Mouse (Mus musculus) neural tube, embryonic 14.5 days (tissue): Measurements from ENCODE around the gene Xrcc3. TPM values are rescaled to one million over a fixed set of nuclear protein-coding genes. Genes with fewer than 3 reads are reported as not detected.
A peak's percentile ranks its signal among the peaks of the same experiment; 100 is the strongest.

Experiments used
- ATAC-seq: fragments of 200-750 bp; cut with Nextera tagmentation; 2 replicates; pipeline ENCODE4 v1.8.0; 2017; ENCODE audit warnings: low read depth, mild to moderate bottlenecking, moderate TSS enrichment, moderate library complexity
- H3K27ac ChIP-seq: fragments of 300-500 bp; sonication (generic); 2 replicates; pipeline ENCODE4 v1.5.1; 2014; ENCODE audit warnings: low read depth, mild to moderate bottlenecking, control low read depth, low read length, moderate library complexity, mixed read lengths
- H3K27me3 ChIP-seq: fragments of 300-500 bp; sonication (generic); 2 replicates; pipeline ENCODE4 v1.6.1; 2014; ENCODE audit warnings: low read length; ENCODE audit not compliant: control insufficient read depth, insufficient read depth
- H3K36me3 ChIP-seq: fragments of 300-500 bp; sonication (generic); 2 replicates; pipeline ENCODE4 v1.6.1; 2014; ENCODE audit warnings: low read length, mixed read lengths; ENCODE audit not compliant: control insufficient read depth, insufficient read depth
- H3K4me1 ChIP-seq: fragments of 300-500 bp; sonication (generic); 2 replicates; pipeline ENCODE4 v1.6.1; 2014; ENCODE audit warnings: low read length; ENCODE audit not compliant: control insufficient read depth, insufficient read depth
- H3K4me2 ChIP-seq: fragments of 300-500 bp; sonication (generic); 2 replicates; pipeline ENCODE4 v1.6.1; 2014; ENCODE audit warnings: mild to moderate bottlenecking, low read depth, low read length, control low read depth
- H3K4me3 ChIP-seq: fragments of 300-500 bp; sonication (generic); 2 replicates; pipeline ENCODE4 v1.5.1; 2014; ENCODE audit warnings: low read depth, low read length, control low read depth, mixed read lengths
- H3K9ac ChIP-seq: fragments of 300-500 bp; sonication (generic); replicated peaks from 2 replicates; pipeline ENCODE4 v1.6.1; 2014; ENCODE audit warnings: low read depth, mild to moderate bottlenecking, control low read depth, low read length, mixed read lengths
- H3K9me3 ChIP-seq: fragments of 300-500 bp; sonication (generic); 2 replicates; pipeline ENCODE4 v1.6.1; 2016; ENCODE audit warnings: low read length; ENCODE audit not compliant: control insufficient read depth
- WGBS: fragments of 180-500 bp; shearing (Covaris S2); extraction: QIAGEN DNeasy Blood & Tissue Kit; methylation state at CpG from one replicate; pipeline ENCODE4 v1.1.7; 2014; 5-methylcytosine and 5-hydroxymethylcytosine counted together
- polyA plus RNA-seq: library from polyadenylated mRNA; unstranded; fragments of >200 nt; fragmentation: Nextera tagmentation; extraction: Ambion mirVana; gene quantifications from 2 replicates; pipeline ENCODE4 v1.2.1, GENCODE M21; 2014

The Xrcc3 gene
- polyA plus RNA-seq, 1 experiment from 2014 or later, result 2.9 TPM

- Histone ChIP-seq H3K4me1 (peaks cover 13% of the 10 kb centered on the region; the same call in 1 of the 2 replicates), H3K4me3 (no peak overlapping the region), H3K27ac (no peak overlapping the region), H3K9me3 (no peaks in the 10 kb centered on the region), H3K27me3 (no peaks in the 10 kb centered on the region), H3K4me2 (no peak overlapping the region), H3K36me3 (0 out of 2 replicates have a peak, but pooled peaks cover 3% of the 10 kb centered on the region), H3K9ac (no peak overlapping the region)
- WGBS, result 92% methylated on average over 13 of the region's 13 CpGs
- no peak for ATAC-seq
These were observed 1.6 kb downstream of the Xrcc3 start for GRCm38 (mm10) chr12:111812075-111812474.

- no peak for ATAC-seq
- no peaks in the 10 kb centered on the region for H3K9me3 ChIP-seq
- H3K4me1 ChIP-seq, result peaks cover 6% of the 10 kb centered on the region; the same call in 1 of the 2 replicates
- WGBS, result 3% methylated on average over 9 of the region's 9 CpGs
- H3K27ac ChIP-seq, result peak overlapping the region; percentile 16; the same call in 1 of the 2 replicates
- no peaks in the 10 kb centered on the region for H3K27me3 ChIP-seq
- H3K36me3 ChIP-seq, result peaks cover 7% of the 10 kb centered on the region
- no peak overlapping the region for H3K9ac ChIP-seq
- H3K4me3 ChIP-seq, result no peak overlapping the region
- H3K4me2 ChIP-seq, result no peak overlapping the region; the same call in 1 of the 2 replicates
These were observed 3.9 kb downstream of the Xrcc3 start for GRCm38 (mm10) chr12:111809762-111810161.

- Histone ChIP-seq H3K4me3 (no peak overlapping the region), H3K4me1 (peaks cover 5% of the 10 kb centered on the region; the same call in 1 of the 2 replicates), H3K4me2 (no peak overlapping the region), H3K9ac (no peak overlapping the region), H3K27ac (no peak overlapping the region), H3K9me3 (no peaks in the 10 kb centered on the region), H3K36me3 (peaks cover 10% of the 10 kb centered on the region), H3K27me3 (no peaks in the 10 kb centered on the region)
- no peak for ATAC-seq
- WGBS, result 88% methylated on average over 6 of the region's 6 CpGs
These were observed 4.9 kb downstream of the Xrcc3 start for GRCm38 (mm10) chr12:111808775-111809174.

- no peak for ATAC-seq
- H3K36me3 ChIP-seq, result peaks cover 13% of the 10 kb centered on the region
- H3K9ac ChIP-seq, result no peak overlapping the region
- H3K4me2 ChIP-seq, result no peak overlapping the region
- no peaks in the 10 kb centered on the region for H3K4me1 ChIP-seq
- H3K9me3 ChIP-seq, result no peaks in the 10 kb centered on the region
- H3K4me3 ChIP-seq, result no peak overlapping the region
- H3K27me3 ChIP-seq, result no peaks in the 10 kb centered on the region
- WGBS, result 90% methylated on average over 5 of the region's 5 CpGs
- H3K27ac ChIP-seq, result no peak overlapping the region
These were observed 10.1 kb downstream of the Xrcc3 start for GRCm38 (mm10) chr12:111803538-111803937.

- no peak for ATAC-seq
- Histone ChIP-seq H3K4me1 (no peaks in the 10 kb centered on the region), H3K9me3 (no peaks in the 10 kb centered on the region), H3K9ac (no peak overlapping the region), H3K36me3 (peaks cover 12% of the 10 kb centered on the region), H3K4me3 (no peak overlapping the region), H3K4me2 (no peak overlapping the region), H3K27ac (no peak overlapping the region), H3K27me3 (no peaks in the 10 kb centered on the region)
- 85% methylated on average over 10 of the region's 10 CpGs for WGBS
These were observed 13.1 kb downstream of the Xrcc3 start for GRCm38 (mm10) chr12:111800459-111801183.

GRCm38 (mm10) chr12:111798493-111798892 lies 15.2 kb downstream of the Xrcc3 start:
- Histone ChIP-seq H3K27ac (no peak overlapping the region), H3K36me3 (peaks cover 25% of the 10 kb centered on the region), H3K9ac (no peak overlapping the region), H3K4me2 (no peak overlapping the region), H3K4me1 (no peaks in the 10 kb centered on the region), H3K4me3 (no peak overlapping the region), H3K9me3 (no peaks in the 10 kb centered on the region), H3K27me3 (no peaks in the 10 kb centered on the region)
- no peak for ATAC-seq
- WGBS, result 96% methylated on average over 13 of the region's 13 CpGs

GRCm38 (mm10) chr12:111797251-111797650 lies 16.4 kb downstream of the Xrcc3 start:
- Histone ChIP-seq H3K9ac (no peak overlapping the region), H3K27ac (no peak overlapping the region), H3K27me3 (no peaks in the 10 kb centered on the region), H3K4me1 (no peaks in the 10 kb centered on the region), H3K36me3 (peaks cover 28% of the 10 kb centered on the region), H3K4me3 (no peak overlapping the region), H3K4me2 (no peak overlapping the region), H3K9me3 (no peaks in the 10 kb centered on the region)
- ATAC-seq, result no peak
- WGBS, result 91% methylated on average over 8 of the region's 8 CpGs

GRCm38 (mm10) chr12:111795180-111795895 lies 18.3 kb downstream of the Xrcc3 start:
- H3K4me2 ChIP-seq, result no peak overlapping the region
- WGBS, result 93% methylated on average over 28 of the region's 28 CpGs

GRCm38 (mm10) chr12:111794526-111795179 lies 19.0 kb downstream of the Xrcc3 start:
- H3K36me3 ChIP-seq, result peaks cover 45% of the 10 kb centered on the region

More at GRCm38 (mm10) chr12:111795180-111795895, 18.3 kb downstream of the Xrcc3 start:
- Histone ChIP-seq H3K36me3 (peaks cover 38% of the 10 kb centered on the region), H3K4me1 (no peaks in the 10 kb centered on the region), H3K27me3 (no peaks in the 10 kb centered on the region), H3K27ac (no peak overlapping the region), H3K4me3 (no peak overlapping the region), H3K9me3 (no peaks in the 10 kb centered on the region), H3K9ac (no peak overlapping the region)
- ATAC-seq, result no peak

More at GRCm38 (mm10) chr12:111794526-111795179, 19.0 kb downstream of the Xrcc3 start:
- WGBS, result 94% methylated on average over 18 of the region's 18 CpGs
- Histone ChIP-seq H3K9ac (no peak overlapping the region), H3K4me3 (no peak overlapping the region), H3K27me3 (no peaks in the 10 kb centered on the region), H3K27ac (no peak overlapping the region), H3K4me2 (no peak overlapping the region), H3K4me1 (no peaks in the 10 kb centered on the region), H3K9me3 (no peaks in the 10 kb centered on the region)
- no peak for ATAC-seq
